Mouse (Mus musculus) forebrain, embryonic 16.5 days (tissue): Measurements from ENCODE around the gene Rpl23a. TPM values are rescaled to one million over a fixed set of nuclear protein-coding genes. Genes with fewer than 3 reads are reported as not detected.
"Not testable (repeated sequence)": the region's sequence is repeated elsewhere in the genome, so short reads cannot be mapped to it uniquely, and the experiment has no call there.

Source experiments
- ATAC-seq: fragments of 200-750 bp; cut with Nextera tagmentation; 2 replicates; pipeline ENCODE4 v1.8.0; 2017; ENCODE audit warnings: mild to moderate bottlenecking, moderate library complexity
- H3K27ac ChIP-seq: fragments of 300-500 bp; sonication (generic); 2 replicates; pipeline ENCODE4 v1.5.1; 2014; ENCODE audit warnings: low read length, control low read depth
- H3K27me3 ChIP-seq: fragments of 300-500 bp; sonication (generic); replicated peaks from 2 replicates; pipeline ENCODE4 v1.6.1; 2014; ENCODE audit warnings: low read length; ENCODE audit not compliant: control insufficient read depth, insufficient read depth
- H3K36me3 ChIP-seq: fragments of 300-500 bp; sonication (generic); 2 replicates; pipeline ENCODE4 v1.6.1; 2014; ENCODE audit not compliant: control insufficient read depth, insufficient read depth
- H3K4me1 ChIP-seq: fragments of 300-500 bp; sonication (generic); replicated peaks from 2 replicates; pipeline ENCODE4 v1.6.1; 2014; ENCODE audit warnings: low read length; ENCODE audit not compliant: control insufficient read depth, insufficient read depth
- H3K4me2 ChIP-seq: fragments of 300-500 bp; sonication (generic); 2 replicates; pipeline ENCODE4 v1.6.1; 2014; ENCODE audit warnings: mild to moderate bottlenecking, low read length, control low read depth
- H3K4me3 ChIP-seq: fragments of 300-500 bp; sonication (generic); replicated peaks from 2 replicates; pipeline ENCODE4 v1.5.1; 2014; ENCODE audit warnings: mild to moderate bottlenecking, low read length, control low read depth
- H3K9ac ChIP-seq: fragments of 300-500 bp; sonication (generic); replicated peaks from 2 replicates; pipeline ENCODE4 v1.6.1; 2014; ENCODE audit warnings: low read depth, low read length, control low read depth
- H3K9me3 ChIP-seq: fragments of 300-500 bp; sonication (generic); 2 replicates; pipeline ENCODE4 v1.6.1; 2016; ENCODE audit warnings: low read length; ENCODE audit not compliant: control insufficient read depth
- WGBS: fragments of 180-500 bp; shearing (Covaris S2); extraction: QIAGEN DNeasy Blood & Tissue Kit; methylation state at CpG from one replicate; pipeline ENCODE4 v1.1.7; 2014; 5-methylcytosine and 5-hydroxymethylcytosine counted together
- microRNA-seq: library from miRNA; unstranded; fragments of <30 nt; microRNA quantifications from one replicate; pipeline ENCODE4, GENCODE M21; 2017
- polyA plus RNA-seq: library from polyadenylated mRNA; unstranded; fragments of >200 nt; fragmentation: Nextera tagmentation; extraction: Ambion mirVana; gene quantifications from 2 replicates; pipeline ENCODE4 v1.2.1, GENCODE M21; 2015

Gene Rpl23a
- polyA plus RNA-seq, 1 experiment from 2014 or later: 758 TPM

DNA sequence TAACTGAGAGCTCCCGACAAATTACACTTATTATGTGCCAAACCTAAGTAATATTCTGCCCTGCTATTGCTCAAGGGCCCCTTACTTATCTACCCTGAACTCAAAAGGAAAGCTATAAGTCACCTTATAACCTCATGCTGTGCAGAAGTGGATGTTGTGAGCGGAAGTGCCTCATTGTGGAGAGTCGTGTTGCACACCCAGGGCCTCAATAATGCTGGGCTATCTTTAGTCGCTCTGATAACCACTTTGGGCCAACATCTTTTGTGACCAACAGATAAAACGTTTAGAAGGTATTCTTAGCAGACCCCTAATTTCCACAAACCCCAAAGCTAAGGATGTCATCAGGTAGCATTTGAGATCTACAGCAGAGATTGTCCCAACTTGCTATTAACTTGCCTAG, 42.7 kb downstream of the Rpl23a start:
- ATAC-seq: no peak
- H3K9me3 ChIP-seq: no peaks in the 10 kb centered on the region
- H3K4me3 ChIP-seq: no peak overlapping the region
- no peaks in the 10 kb centered on the region for H3K27me3 ChIP-seq
- no peaks in the 10 kb centered on the region for H3K4me1 ChIP-seq
- no peaks in the 10 kb centered on the region; the same call in 1 of the 2 replicates for H3K36me3 ChIP-seq
- 88% methylated on average over 5 of the region's 5 CpGs for WGBS
- no peak overlapping the region for H3K9ac ChIP-seq
- H3K4me2 ChIP-seq: no peak overlapping the region
- H3K27ac ChIP-seq: no peak overlapping the region

DNA sequence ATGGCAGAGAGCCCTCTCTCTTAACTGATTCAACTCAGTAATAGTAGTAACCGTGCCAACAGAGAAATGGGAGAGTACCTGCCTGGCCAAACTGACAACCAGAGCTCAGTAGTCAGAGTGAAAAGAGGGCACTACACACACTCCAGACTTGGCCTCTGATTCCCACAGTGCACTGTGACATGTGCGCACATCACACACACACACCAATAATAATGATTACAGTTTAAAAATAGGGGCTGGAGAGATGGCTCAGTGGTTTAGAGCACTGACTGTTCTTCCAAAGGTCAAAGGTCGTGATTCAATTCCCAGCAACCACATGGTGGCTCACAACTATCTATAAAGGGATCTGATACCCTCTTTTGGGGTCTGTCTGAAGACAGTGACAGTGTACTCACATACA, 45.4 kb downstream of the Rpl23a start:
- H3K4me2 ChIP-seq: no peak overlapping the region
- no peak overlapping the region for H3K4me3 ChIP-seq
- H3K27me3 ChIP-seq: no peaks in the 10 kb centered on the region
- WGBS: 89% methylated on average over 3 of the region's 3 CpGs
- no peaks in the 10 kb centered on the region for H3K9me3 ChIP-seq
- no peaks in the 10 kb centered on the region for H3K36me3 ChIP-seq
- no peak overlapping the region for H3K27ac ChIP-seq
- H3K9ac ChIP-seq: no peak overlapping the region
- ATAC-seq: no peak
- H3K4me1 ChIP-seq: no peaks in the 10 kb centered on the region

DNA sequence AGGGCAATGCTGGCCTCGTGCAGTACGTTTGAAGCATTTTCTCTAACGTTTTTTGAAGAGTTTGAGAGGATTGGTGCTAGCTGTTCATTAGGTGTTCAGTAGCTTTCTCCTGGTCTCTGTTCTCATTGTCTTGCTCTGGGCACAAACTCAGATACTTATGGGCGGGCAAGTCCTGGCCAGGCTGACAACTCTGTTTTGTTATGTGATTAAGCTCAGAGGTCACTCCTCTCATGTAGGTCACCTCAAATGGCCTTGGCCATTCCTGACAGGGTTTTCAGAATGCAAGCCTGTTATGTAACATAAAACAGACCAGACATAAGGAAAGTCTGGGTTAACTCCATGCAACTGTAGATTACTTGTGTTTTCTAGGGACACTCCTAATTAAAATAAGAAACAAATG, 45.8 kb downstream of the Rpl23a start:
- Histone ChIP-seq H3K27me3 (no peaks in the 10 kb centered on the region), H3K36me3 (no peaks in the 10 kb centered on the region), H3K9me3 (no peaks in the 10 kb centered on the region), H3K4me1 (no peaks in the 10 kb centered on the region), H3K27ac (no peak overlapping the region), H3K4me3 (no peak overlapping the region), H3K4me2 (no peak overlapping the region), H3K9ac (no peak overlapping the region)
- ATAC-seq: no peak
- 74% methylated on average over 4 of the region's 4 CpGs for WGBS

DNA sequence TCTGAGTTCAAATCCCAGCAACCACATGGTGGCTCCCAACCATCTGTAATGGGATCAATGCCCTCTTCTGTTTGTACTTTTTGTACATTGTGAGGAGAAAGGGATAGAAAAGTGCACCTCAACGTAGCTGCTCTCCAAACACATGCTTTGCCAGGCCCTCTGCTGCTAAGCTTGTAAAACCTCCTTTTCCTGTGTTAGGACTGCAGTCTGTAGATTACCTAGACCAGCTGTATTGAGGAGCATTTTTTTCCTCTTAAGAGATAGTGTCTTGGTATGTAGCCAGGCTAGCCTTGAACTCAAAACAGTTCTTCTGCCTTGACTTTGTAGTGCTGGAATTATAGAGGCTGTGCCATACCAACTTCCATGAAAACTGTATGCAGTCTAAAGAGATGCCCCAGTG, 47.3 kb downstream of the Rpl23a start:
- no peak for ATAC-seq
- Histone ChIP-seq H3K4me1 (no peaks in the 10 kb centered on the region), H3K27ac (no peak overlapping the region), H3K9me3 (no peaks in the 10 kb centered on the region), H3K36me3 (no peaks in the 10 kb centered on the region), H3K4me2 (no peak overlapping the region), H3K27me3 (no peaks in the 10 kb centered on the region), H3K9ac (no peak overlapping the region), H3K4me3 (no peak overlapping the region)
- WGBS: 94% methylated on average over 1 of the region's 1 CpGs

DNA sequence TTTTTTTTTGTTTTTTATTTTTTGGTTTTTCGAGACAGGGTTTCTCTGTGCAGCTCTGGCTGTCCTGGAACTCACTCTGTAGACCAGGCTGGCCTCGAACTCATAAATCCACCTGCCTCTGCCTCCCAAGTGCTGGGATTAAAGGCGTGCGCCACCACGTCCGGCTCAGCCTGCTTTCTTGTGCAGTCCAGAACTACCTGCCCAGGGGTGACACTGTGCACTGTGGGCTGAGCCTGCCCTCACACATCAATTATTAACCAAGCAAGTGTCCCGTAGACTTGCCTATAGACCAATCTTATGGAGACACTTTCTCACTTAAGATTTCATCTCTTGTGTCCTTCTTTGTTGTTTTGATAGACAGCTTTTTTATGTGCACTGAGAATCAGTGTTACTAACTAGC, 48.1 kb downstream of the Rpl23a start:
- not testable (repeated sequence) for H3K4me3 ChIP-seq, H3K27ac ChIP-seq, H3K9ac ChIP-seq, ATAC-seq, H3K4me1 ChIP-seq, H3K4me2 ChIP-seq, H3K36me3 ChIP-seq, H3K9me3 ChIP-seq, H3K27me3 ChIP-seq
- 93% methylated on average over 7 of the region's 7 CpGs for WGBS

DNA sequence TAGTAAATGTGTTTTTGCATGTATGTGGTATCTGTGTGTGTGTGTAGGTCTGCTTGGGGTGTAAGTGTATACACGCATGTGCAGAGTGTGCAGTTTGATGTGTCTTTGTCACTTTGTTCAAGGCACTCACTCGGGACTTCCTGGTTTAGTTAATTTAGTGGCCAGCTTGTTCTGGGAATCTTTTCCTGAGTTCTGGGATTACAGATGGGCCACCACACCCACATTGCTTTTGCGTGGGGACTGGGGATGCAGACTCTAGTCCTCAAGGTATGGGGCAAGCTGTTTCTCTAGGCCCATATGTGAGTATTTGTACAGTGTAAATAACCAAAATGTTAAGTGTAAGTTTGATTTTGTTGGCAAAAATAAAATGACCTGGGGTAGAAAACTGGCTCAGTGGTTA, 49.0 kb downstream of the Rpl23a start:
- Histone ChIP-seq H3K4me3 (no peak overlapping the region), H3K4me1 (peaks cover 3% of the 10 kb centered on the region; the same call in 1 of the 2 replicates), H3K9me3 (no peaks in the 10 kb centered on the region), H3K4me2 (no peak overlapping the region), H3K36me3 (no peaks in the 10 kb centered on the region), H3K27ac (no peak overlapping the region), H3K9ac (no peak overlapping the region), H3K27me3 (no peaks in the 10 kb centered on the region)
- ATAC-seq: no peak
- 76% methylated on average over 3 of the region's 3 CpGs for WGBS

DNA sequence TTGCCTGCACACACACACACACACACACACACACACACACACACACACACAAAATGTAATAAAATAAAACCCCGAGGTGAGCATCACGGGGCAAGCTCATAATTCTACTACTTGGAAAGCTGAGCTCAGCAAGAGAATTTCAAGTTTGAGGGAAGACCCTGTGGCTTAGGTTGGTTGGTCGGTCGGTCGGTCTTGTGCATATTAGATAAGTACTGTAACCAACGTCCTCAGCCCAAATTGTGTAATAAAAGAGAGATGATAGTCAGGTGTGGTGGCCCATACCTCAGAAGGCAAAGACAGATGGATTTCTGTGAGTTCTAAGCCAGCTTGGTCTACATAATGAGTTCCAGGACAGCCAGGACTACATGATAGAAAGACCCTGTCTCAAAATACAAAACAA, 49.5 kb downstream of the Rpl23a start:
- Histone ChIP-seq H3K27ac (no peak overlapping the region), H3K4me3 (no peak overlapping the region), H3K36me3 (no peaks in the 10 kb centered on the region), H3K4me2 (no peak overlapping the region), H3K9ac (no peak overlapping the region), H3K4me1 (peaks cover 6% of the 10 kb centered on the region; the same call in 1 of the 2 replicates), H3K27me3 (no peaks in the 10 kb centered on the region), H3K9me3 (no peaks in the 10 kb centered on the region)
- 92% methylated on average over 6 of the region's 6 CpGs for WGBS
- no peak for ATAC-seq

Small RNA genes lying within 50 kb of the gene (microRNA-seq; reads per million reads assigned to microRNA genes)
- gene Mir7653: not detected

Other genes with a start within 250 kb of the Rpl23a start
- gene Phf12, start 200.8 kb downstream of the Rpl23a start, polyA plus RNA-seq: 20.6 and 23.0 TPM in 2 replicates
- 29.5 and 33.8 TPM in 2 replicates for gene Dhrs13, start 151.3 kb downstream of the Rpl23a start, polyA plus RNA-seq
- 101 and 106 TPM in 2 replicates for gene Flot2, start 145.7 kb downstream of the Rpl23a start, polyA plus RNA-seq
- gene Eral1, start 103.2 kb downstream of the Rpl23a start, polyA plus RNA-seq: 34.2 and 34.3 TPM in 2 replicates
- 18.8 and 21.1 TPM in 2 replicates for gene Fam222b, start 88.9 kb downstream of the Rpl23a start, polyA plus RNA-seq
- 122 and 124 TPM in 2 replicates for gene Traf4, start 18.0 kb downstream of the Rpl23a start, polyA plus RNA-seq
- 5.1 and 6.0 TPM in 2 replicates for gene Nek8, start 6.9 kb downstream of the Rpl23a start, polyA plus RNA-seq
- gene Tlcd1, start 6.9 kb downstream of the Rpl23a start, polyA plus RNA-seq: 5.4 and 6.5 TPM in 2 replicates
- gene Rab34, start 4.8 kb upstream of the Rpl23a start, polyA plus RNA-seq: 53.9 and 56.9 TPM in 2 replicates
- gene Proca1, start 9.8 kb upstream of the Rpl23a start, polyA plus RNA-seq: 0.94 and 3.0 TPM in 2 replicates
- 71.8 and 73.0 TPM in 2 replicates for gene Sdf2, start 62.2 kb upstream of the Rpl23a start, polyA plus RNA-seq
- gene Supt6, start 62.4 kb upstream of the Rpl23a start, polyA plus RNA-seq: 33.7 and 34.6 TPM in 2 replicates
- 56.4 and 58.6 TPM in 2 replicates for gene 2610507B11Rik, start 78.2 kb upstream of the Rpl23a start, polyA plus RNA-seq
- not detected in 2 replicates for gene BC030499, start 107.3 kb upstream of the Rpl23a start, polyA plus RNA-seq
- gene Spag5, start 117.9 kb upstream of the Rpl23a start, polyA plus RNA-seq: 21.6 and 22.1 TPM in 2 replicates
- 152 and 186 TPM in 2 replicates for gene Aldoc, start 139.4 kb upstream of the Rpl23a start, polyA plus RNA-seq
- 61.1 and 61.4 TPM in 2 replicates for gene Pigs, start 144.8 kb upstream of the Rpl23a start, polyA plus RNA-seq
- 68.6 and 69.1 TPM in 2 replicates for gene Unc119, start 159.9 kb upstream of the Rpl23a start, polyA plus RNA-seq
- gene Foxn1, start 203.0 kb upstream of the Rpl23a start, polyA plus RNA-seq: not detected in 2 replicates
- gene Slc13a2, start 238.6 kb upstream of the Rpl23a start, polyA plus RNA-seq: not detected in 2 replicates